33 mouse cellular contexts compared by ENCODE assay signal in genomic region chr12:114597672-114598071, GRCm38 (mm10).
A peak's percentile ranks its signal among the peaks of the same experiment; 100 is the strongest.
DNase-seq lines count a peak whose midpoint lies in the region; ATAC-seq lines count a peak whose summit lies in the region.
"Had no signal": no experiment of that assay in that cellular context is flagged by ENCODE, and none has a peak within 500 bp of the region (broad histone marks: within the 10 kb centered on the region; RNA-seq: fewer than 3 reads in every experiment).

No protein-coding gene starts in this region.

- H3K27me3 ChIP-seq in liver, embryonic 11.5 days (replicated peaks; ENCODE audit: control insufficient read depth, insufficient read depth, low read length): no peaks in the 10 kb centered on the region
- H3K27me3 ChIP-seq: embryonic facial prominence, embryonic 15.5 days; forebrain, embryonic 12.5 days; hindbrain, embryonic 15.5 days; kidney, embryonic 15.5 days; limb, embryonic 12.5 days; lung, embryonic 15.5 days; megakaryocyte, embryonic 14.5 days; midbrain, embryonic 13.5 days; neural tube, embryonic 12.5 days had no signal

- no peak overlapping the region for H3K27ac ChIP-seq in liver, embryonic 11.5 days (ENCODE audit: low read depth, low read length)
- H3K27ac ChIP-seq: embryonic facial prominence, embryonic 10.5 days; embryonic facial prominence, embryonic 15.5 days; forebrain, embryonic 12.5 days; heart, embryonic 10.5 days; hindbrain, embryonic 10.5 days; hindbrain, embryonic 15.5 days; kidney, embryonic 15.5 days; limb, embryonic 12.5 days; lung, embryonic 15.5 days; midbrain, embryonic 13.5 days; neural tube, embryonic 12.5 days; stomach, postnatal 0 days had no signal

- H3K9ac ChIP-seq in liver, embryonic 11.5 days (ENCODE audit: low read depth, low read length): no peak overlapping the region
- H3K9ac ChIP-seq: embryonic facial prominence, embryonic 15.5 days; forebrain, embryonic 12.5 days; forebrain, postnatal 0 days; hindbrain, embryonic 15.5 days; kidney, embryonic 15.5 days; limb, embryonic 12.5 days; lung, embryonic 15.5 days; midbrain, embryonic 13.5 days; neural tube, embryonic 12.5 days had no signal

- peak; percentile 21 for DNase-seq in CD4-positive helper T cell, adult 2 months (ENCODE audit: low read depth, low spot score)
- DNase-seq in thymus, adult 18-20 months: peak; percentile 48 to 72
- DNase-seq in thymus, postnatal 25 days: peak; percentile 73
- no peak for DNase-seq in neural tube, embryonic 10.5 days (ENCODE audit: extremely low spot score, low spot score)
- DNase-seq in left cerebral cortex, postnatal 25 days (ENCODE audit: low spot score in 2 of 2): no peak
- DNase-seq in layer of hippocampus, postnatal 25 days (ENCODE audit: extremely low spot score in 1 of 2, low spot score in 1 of 2): no peak
- DNase-seq in liver, embryonic 11.5 days (ENCODE audit: low spot score): no peak
- DNase-seq: adrenal gland, adult 2 months; adrenal gland, postnatal 36 days; cerebellum, adult 18-20 months; cerebellum, postnatal 10 days; forebrain, postnatal 0 days; gastrocnemius, postnatal 14 days; heart, adult 11 months; kidney, adult 11 months; kidney, postnatal 25 days; right cerebral cortex, postnatal 4 days had no signal

- ATAC-seq in hematopoietic stem cell, adult 5-6 weeks (replicated peaks in 1 of 2; ENCODE audit: insufficient read depth in 1 of 2, low FRiP score in 2 of 2, low TSS enrichment in 1 of 2, low read depth in 1 of 2, poor library complexity in 2 of 2, severe bottlenecking in 2 of 2): peak; percentile 39 to 56; a peak in 3 of 4 replicates
- ATAC-seq in liver, embryonic 11.5 days (replicated peaks; ENCODE audit: low FRiP score): no peak
- ATAC-seq: CD4-positive, CD25-positive, alpha-beta regulatory T cell, adult 4 months; forebrain, postnatal 0 days; inflammation-experienced regulatory T-cells, adult 6 months; midbrain, embryonic 13.5 days had no signal

- H3K4me3 ChIP-seq in liver, embryonic 11.5 days (ENCODE audit: low read depth, low read length): no peak overlapping the region
- H3K4me3 ChIP-seq: embryonic facial prominence, embryonic 10.5 days; embryonic facial prominence, embryonic 15.5 days; forebrain, embryonic 12.5 days; heart, embryonic 10.5 days; hindbrain, embryonic 10.5 days; hindbrain, embryonic 15.5 days; kidney, embryonic 15.5 days; limb, embryonic 12.5 days; lung, embryonic 15.5 days; megakaryocyte, embryonic 14.5 days; midbrain, embryonic 13.5 days; neural tube, embryonic 12.5 days had no signal

- H3K4me1 ChIP-seq in liver, embryonic 11.5 days (replicated peaks; ENCODE audit: control insufficient read depth, insufficient read depth, low read length): no peaks in the 10 kb centered on the region
- H3K4me1 ChIP-seq: embryonic facial prominence, embryonic 10.5 days; embryonic facial prominence, embryonic 15.5 days; forebrain, embryonic 12.5 days; heart, embryonic 10.5 days; hindbrain, embryonic 10.5 days; hindbrain, embryonic 15.5 days; kidney, embryonic 15.5 days; limb, embryonic 12.5 days; lung, embryonic 15.5 days; midbrain, embryonic 13.5 days; neural tube, embryonic 12.5 days had no signal

- 0 out of 2 replicates have a peak, but pooled peaks cover under 1% of the 10 kb centered on the region for H3K9me3 ChIP-seq in liver, embryonic 11.5 days (ENCODE audit: control insufficient read depth, low read length)
- H3K9me3 ChIP-seq: lung, embryonic 15.5 days; megakaryocyte, embryonic 14.5 days had no signal

- H3K36me3 ChIP-seq in liver, embryonic 11.5 days (ENCODE audit: control insufficient read depth, insufficient read depth, low read length): no peaks in the 10 kb centered on the region
- H3K36me3 ChIP-seq: embryonic facial prominence, embryonic 10.5 days; embryonic facial prominence, embryonic 15.5 days; forebrain, embryonic 12.5 days; heart, embryonic 10.5 days; hindbrain, embryonic 10.5 days; hindbrain, embryonic 15.5 days; kidney, embryonic 15.5 days; limb, embryonic 12.5 days; lung, embryonic 15.5 days; midbrain, embryonic 13.5 days; neural tube, embryonic 12.5 days had no signal

- intact Hi-C loops in left cerebral cortex, postnatal 25 days (cut with DNase I): no loop called here

- 83% methylated on average over 1 of the region's 1 CpGs for WGBS in liver, embryonic 11.5 days

- no peak overlapping the region for H3K4me2 ChIP-seq in liver, embryonic 11.5 days
- H3K4me2 ChIP-seq: embryonic facial prominence, embryonic 15.5 days; forebrain, embryonic 12.5 days; hindbrain, embryonic 15.5 days; kidney, embryonic 15.5 days; limb, embryonic 12.5 days; lung, embryonic 15.5 days; midbrain, embryonic 13.5 days; neural tube, embryonic 12.5 days had no signal

Comparison
In these comparisons a context has a peak if more than half of its experiments do, and no peak if none do; other contexts are left out.
1. DNase-seq: peak in CD4-positive helper T cell, adult 2 months (single experiment), thymus, adult 18-20 months (2 of 2) and thymus, postnatal 25 days (single experiment); none in neural tube, embryonic 10.5 days (single experiment), left cerebral cortex, postnatal 25 days (0 of 2), layer of hippocampus, postnatal 25 days (0 of 2) and liver, embryonic 11.5 days (single experiment).